Mouse (Mus musculus): ENCODE data around the gene Pigf. TPM values are rescaled to one million over a fixed set of nuclear protein-coding genes. Genes with fewer than 3 reads are reported as not detected.

Gene Pigf
- polyA plus RNA-seq, 1 experiment = 11.7 TPM

DNA sequence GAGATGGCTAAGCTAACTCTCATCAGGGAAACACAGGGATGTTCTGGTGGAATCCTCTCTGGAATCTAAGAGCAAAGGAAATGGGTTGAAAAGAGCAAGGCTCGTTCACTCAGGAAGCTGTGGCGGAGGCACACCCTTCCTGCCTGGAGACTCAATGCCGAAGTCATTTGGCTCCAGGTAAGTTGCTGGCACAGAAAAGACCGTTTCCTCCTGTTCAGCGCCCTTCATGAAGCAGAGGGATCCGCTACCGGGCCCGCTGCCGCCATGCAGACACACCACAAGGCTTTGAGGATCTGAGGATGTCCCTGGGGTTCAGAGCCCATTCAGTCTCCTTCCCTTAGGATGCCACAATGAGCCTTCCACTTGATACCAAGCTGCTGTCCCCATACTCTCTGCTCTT is 37.4 kb upstream of the Pigf start:
- no peaks in the 10 kb centered on the region for H3K36me3 ChIP-seq (ENCODE audit: control insufficient read depth, insufficient read depth, low read length)

DNA sequence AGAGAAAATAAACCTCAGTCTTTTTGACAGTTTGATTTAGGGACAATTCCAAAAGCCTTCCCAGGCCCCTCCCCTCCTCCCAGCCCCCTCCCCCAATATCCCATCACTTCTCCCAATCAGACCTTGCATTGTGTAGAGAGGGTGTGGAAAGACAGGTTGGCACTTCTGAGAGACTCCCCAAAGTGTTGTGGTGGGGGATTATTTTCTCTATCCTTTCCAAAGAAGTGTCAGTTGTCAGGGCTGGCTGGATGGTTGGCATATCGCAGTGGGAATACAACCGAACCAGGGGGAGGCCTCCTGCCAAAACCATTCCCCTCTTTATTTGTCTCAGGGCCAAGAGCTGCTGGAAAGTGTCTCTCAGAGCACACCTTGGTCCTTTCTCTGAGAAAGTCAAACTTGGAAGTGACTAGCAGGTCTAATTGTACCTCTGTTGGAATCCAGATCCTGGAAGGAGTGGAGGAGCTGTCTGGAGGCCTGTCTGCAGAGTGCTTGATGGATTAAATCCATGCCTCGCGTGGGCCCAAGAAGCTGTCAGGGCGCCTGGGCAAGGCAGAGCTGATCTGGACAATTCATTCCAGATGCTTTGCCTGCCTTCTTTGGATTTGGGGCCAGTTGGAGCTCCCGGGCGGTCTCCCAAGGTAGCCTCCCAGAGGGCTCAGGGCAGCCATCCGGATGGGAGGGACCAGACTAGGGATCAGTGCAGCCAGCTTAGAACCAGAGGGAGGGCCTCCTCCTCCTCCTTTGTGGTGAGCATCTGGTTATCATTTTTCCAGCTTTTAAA is 32.5 kb upstream of the Pigf start:
- no peaks in the 10 kb centered on the region for H3K27me3 ChIP-seq (replicated peaks; ENCODE audit: control insufficient read depth, insufficient read depth, low read length)
- H3K36me3 ChIP-seq (ENCODE audit: control insufficient read depth, insufficient read depth, low read length) = no peaks in the 10 kb centered on the region
- H3K27ac ChIP-seq (ENCODE audit: insufficient read depth, low read depth, low read length) = no peak overlapping the region
- 73% methylated on average over 8 of the region's 8 CpGs for WGBS
- peaks cover 7% of the 10 kb centered on the region for H3K4me1 ChIP-seq (ENCODE audit: control insufficient read depth, insufficient read depth, low read length)
- TF ChIP-seq POLR2A (IDR thresholded peaks at IDR 0.05; ENCODE audit: low read depth, low read length) = no peak
- no peak for TF ChIP-seq CTCF (conservative IDR thresholded peaks at IDR 0.05; ENCODE audit: insufficient read depth, insufficient read length, low read depth, low read length)
- no peak for DNase-seq
- H3K4me3 ChIP-seq (ENCODE audit: insufficient read depth, low read depth, low read length) = no peak overlapping the region

More for the DNA sequence above, 37.4 kb upstream of the Pigf start:
- Histone ChIP-seq H3K4me3 (ENCODE audit: insufficient read depth, low read depth, low read length) (no peak overlapping the region), H3K4me1 (ENCODE audit: control insufficient read depth, insufficient read depth, low read length) (0 out of 2 replicates have a peak, but pooled peaks cover 3% of the 10 kb centered on the region), H3K27me3 (replicated peaks; ENCODE audit: control insufficient read depth, insufficient read depth, low read length) (no peaks in the 10 kb centered on the region), H3K27ac (ENCODE audit: insufficient read depth, low read depth, low read length) (peak overlapping the region; percentile 69; the same call in 1 of the 2 replicates)
- no peak for TF ChIP-seq CTCF (conservative IDR thresholded peaks at IDR 0.05; ENCODE audit: insufficient read depth, insufficient read length, low read depth, low read length)
- TF ChIP-seq POLR2A (IDR thresholded peaks at IDR 0.05; ENCODE audit: low read depth, low read length) = no peak
- 69% methylated on average over 9 of the region's 9 CpGs for WGBS
- DNase-seq = peak; percentile 77

DNA sequence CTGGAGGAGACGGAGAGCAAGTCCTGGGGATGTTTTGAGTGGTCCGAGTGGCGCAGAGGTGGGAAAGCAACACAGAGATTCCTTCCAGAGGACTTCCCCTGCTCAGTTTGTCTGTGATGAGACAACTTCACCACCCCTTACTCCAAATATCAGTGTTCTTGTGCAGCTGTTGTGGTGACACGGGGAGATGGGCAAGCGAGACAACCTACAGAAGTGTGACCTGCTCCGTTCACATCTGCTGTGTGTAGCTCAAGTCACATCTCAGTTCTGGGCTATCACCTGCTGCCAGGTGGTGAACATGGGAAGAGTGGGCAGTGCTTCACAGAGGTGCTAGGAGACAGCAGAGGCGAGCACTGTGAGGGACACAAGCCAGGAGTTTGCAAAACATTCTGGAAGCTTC is 31.6 kb upstream of the Pigf start:
- WGBS = 94% methylated on average over 7 of the region's 7 CpGs
- Histone ChIP-seq H3K4me1 (ENCODE audit: control insufficient read depth, insufficient read depth, low read length) (peaks cover 7% of the 10 kb centered on the region), H3K27me3 (replicated peaks; ENCODE audit: control insufficient read depth, insufficient read depth, low read length) (no peaks in the 10 kb centered on the region), H3K36me3 (ENCODE audit: control insufficient read depth, insufficient read depth, low read length) (no peaks in the 10 kb centered on the region), H3K4me3 (ENCODE audit: insufficient read depth, low read depth, low read length) (no peak overlapping the region), H3K27ac (ENCODE audit: insufficient read depth, low read depth, low read length) (no peak overlapping the region)
- no peak for DNase-seq
- no peak for TF ChIP-seq POLR2A (IDR thresholded peaks at IDR 0.05; ENCODE audit: low read depth, low read length)
- TF ChIP-seq CTCF (conservative IDR thresholded peaks at IDR 0.05; ENCODE audit: insufficient read depth, insufficient read length, low read depth, low read length) = no peak

DNA sequence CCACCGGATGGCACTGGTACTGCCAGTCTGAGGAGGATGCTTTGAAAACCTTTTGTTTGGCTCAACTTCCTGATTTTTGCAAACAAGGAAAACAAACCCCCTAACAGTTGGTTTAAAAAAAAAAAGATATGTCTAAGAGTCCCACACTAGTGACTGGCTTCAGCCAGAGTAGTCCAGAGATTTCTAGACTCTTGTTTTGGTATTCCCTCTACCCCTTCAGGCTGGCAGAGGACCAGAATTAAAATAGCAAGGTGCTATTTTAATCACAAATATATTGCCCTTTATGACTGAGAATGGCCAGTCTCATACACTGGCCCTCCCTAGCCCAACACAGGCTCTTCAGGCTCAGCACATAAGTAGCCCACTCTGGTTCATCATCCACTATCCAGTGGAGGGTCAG is 30.5 kb upstream of the Pigf start:
- peak; percentile 61 for DNase-seq
- Histone ChIP-seq H3K27ac (ENCODE audit: insufficient read depth, low read depth, low read length) (peak overlapping the region; percentile 78; the same call in 1 of the 2 replicates), H3K36me3 (ENCODE audit: control insufficient read depth, insufficient read depth, low read length) (no peaks in the 10 kb centered on the region), H3K4me1 (ENCODE audit: control insufficient read depth, insufficient read depth, low read length) (peaks cover 7% of the 10 kb centered on the region), H3K4me3 (ENCODE audit: insufficient read depth, low read depth, low read length) (no peak overlapping the region), H3K27me3 (replicated peaks; ENCODE audit: control insufficient read depth, insufficient read depth, low read length) (no peaks in the 10 kb centered on the region)
- TF ChIP-seq POLR2A (IDR thresholded peaks at IDR 0.05; ENCODE audit: low read depth, low read length) = no peak
- no peak for TF ChIP-seq CTCF (conservative IDR thresholded peaks at IDR 0.05; ENCODE audit: insufficient read depth, insufficient read length, low read depth, low read length)
- WGBS = 32% methylated on average over 1 of the region's 1 CpGs

DNA sequence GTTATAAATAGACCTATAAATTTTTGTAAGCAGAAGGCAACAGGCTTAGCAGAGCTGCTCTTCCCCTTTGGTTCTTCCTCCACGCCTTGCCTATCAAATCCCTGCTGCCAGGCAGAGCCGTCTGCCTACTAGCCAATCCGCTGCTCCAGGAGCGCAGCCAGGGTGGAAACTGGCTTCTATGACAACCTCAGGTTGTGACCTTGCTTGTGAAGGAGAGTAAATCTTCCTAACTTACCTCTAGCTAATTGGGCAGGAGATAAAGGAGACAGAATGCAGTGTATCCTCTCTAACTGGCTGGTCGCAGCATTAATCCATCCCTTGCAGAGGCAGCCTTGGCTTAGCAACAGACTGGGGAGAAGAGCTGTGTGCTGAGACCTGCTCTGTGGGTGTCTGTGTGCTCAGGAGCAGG is 29.8 kb upstream of the Pigf start:
- Histone ChIP-seq H3K4me3 (ENCODE audit: insufficient read depth, low read depth, low read length) (no peak overlapping the region), H3K4me1 (ENCODE audit: control insufficient read depth, insufficient read depth, low read length) (peaks cover 7% of the 10 kb centered on the region), H3K27me3 (replicated peaks; ENCODE audit: control insufficient read depth, insufficient read depth, low read length) (no peaks in the 10 kb centered on the region), H3K36me3 (ENCODE audit: control insufficient read depth, insufficient read depth, low read length) (no peaks in the 10 kb centered on the region), H3K27ac (ENCODE audit: insufficient read depth, low read depth, low read length) (peak overlapping the region; percentile 78)
- TF ChIP-seq POLR2A (IDR thresholded peaks at IDR 0.05; ENCODE audit: low read depth, low read length) (no peak), CTCF (conservative IDR thresholded peaks at IDR 0.05; ENCODE audit: insufficient read depth, insufficient read length, low read depth, low read length) (no peak)
- DNase-seq = peak; percentile 81
- WGBS = 21% methylated on average over 5 of the region's 5 CpGs

DNA sequence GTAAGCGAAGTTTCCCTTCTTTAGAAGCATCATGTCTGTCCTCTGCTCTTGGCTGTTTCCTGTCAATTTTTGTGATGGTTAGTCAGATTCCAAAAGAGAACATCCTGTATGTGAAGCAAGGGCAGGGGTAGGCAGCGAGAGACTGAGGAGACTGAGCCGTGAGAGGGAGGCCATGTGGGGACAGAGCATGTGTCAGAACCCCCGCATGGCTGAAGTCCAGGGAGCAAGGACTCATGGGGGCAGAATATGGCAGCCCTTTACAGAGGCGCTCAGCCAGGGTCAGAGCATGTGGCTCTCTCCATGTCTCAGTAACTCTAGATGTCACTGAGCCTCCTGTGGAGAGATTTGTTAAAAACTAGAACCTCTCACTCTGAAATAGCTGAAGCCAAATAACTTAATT is 28.7 kb upstream of the Pigf start:
- H3K4me1 ChIP-seq (ENCODE audit: control insufficient read depth, insufficient read depth, low read length) = peaks cover 7% of the 10 kb centered on the region
- DNase-seq = no peak
- no peak for TF ChIP-seq POLR2A (IDR thresholded peaks at IDR 0.05; ENCODE audit: low read depth, low read length)
- TF ChIP-seq CTCF (conservative IDR thresholded peaks at IDR 0.05; ENCODE audit: insufficient read depth, insufficient read length, low read depth, low read length) = no peak
- H3K36me3 ChIP-seq (ENCODE audit: control insufficient read depth, insufficient read depth, low read length) = no peaks in the 10 kb centered on the region
- 64% methylated on average over 5 of the region's 5 CpGs for WGBS
- no peak overlapping the region for H3K4me3 ChIP-seq (ENCODE audit: insufficient read depth, low read depth, low read length)
- H3K27ac ChIP-seq (ENCODE audit: insufficient read depth, low read depth, low read length) = no peak overlapping the region
- H3K27me3 ChIP-seq (replicated peaks; ENCODE audit: control insufficient read depth, insufficient read depth, low read length) = no peaks in the 10 kb centered on the region

DNA sequence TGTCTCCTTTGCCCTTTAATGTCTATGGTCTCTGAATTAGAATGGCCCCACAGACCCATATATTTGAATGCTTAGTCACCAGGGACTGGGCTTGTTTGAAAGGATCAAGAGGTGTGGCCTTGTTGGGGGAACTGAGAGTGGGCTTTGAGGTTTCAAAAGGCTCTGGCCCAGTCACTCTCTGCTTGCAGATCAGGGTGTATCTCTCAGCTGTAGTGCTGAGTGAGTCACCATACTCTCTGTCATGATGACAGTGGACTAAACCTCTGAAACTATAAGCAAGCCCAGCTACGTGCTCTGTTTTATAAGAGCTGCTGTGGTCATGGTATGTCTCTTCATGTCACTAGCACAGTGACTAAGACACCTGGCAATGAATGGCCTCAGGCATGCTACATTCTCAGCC is 27.2 kb upstream of the Pigf start:
- H3K27ac ChIP-seq (ENCODE audit: insufficient read depth, low read depth, low read length) = no peak overlapping the region
- no peak overlapping the region for H3K4me3 ChIP-seq (ENCODE audit: insufficient read depth, low read depth, low read length)
- H3K4me1 ChIP-seq (ENCODE audit: control insufficient read depth, insufficient read depth, low read length) = peaks cover 7% of the 10 kb centered on the region
- TF ChIP-seq CTCF (conservative IDR thresholded peaks at IDR 0.05; ENCODE audit: insufficient read depth, insufficient read length, low read depth, low read length) (no peak), POLR2A (IDR thresholded peaks at IDR 0.05; ENCODE audit: low read depth, low read length) (no peak)
- WGBS = 94% methylated on average over 1 of the region's 1 CpGs
- H3K36me3 ChIP-seq (ENCODE audit: control insufficient read depth, insufficient read depth, low read length) = no peaks in the 10 kb centered on the region
- no peaks in the 10 kb centered on the region for H3K27me3 ChIP-seq (replicated peaks; ENCODE audit: control insufficient read depth, insufficient read depth, low read length)
- DNase-seq = no peak
